Mouse (Mus musculus): ENCODE results near the gene Cx3cl1. TPM values are rescaled to one million over a fixed set of nuclear protein-coding genes. Genes with fewer than 3 reads are reported as not detected.

Cx3cl1 gene
- total RNA-seq, 2 experiments from 2014 or later, result 88.5 to 111 TPM

DNA sequence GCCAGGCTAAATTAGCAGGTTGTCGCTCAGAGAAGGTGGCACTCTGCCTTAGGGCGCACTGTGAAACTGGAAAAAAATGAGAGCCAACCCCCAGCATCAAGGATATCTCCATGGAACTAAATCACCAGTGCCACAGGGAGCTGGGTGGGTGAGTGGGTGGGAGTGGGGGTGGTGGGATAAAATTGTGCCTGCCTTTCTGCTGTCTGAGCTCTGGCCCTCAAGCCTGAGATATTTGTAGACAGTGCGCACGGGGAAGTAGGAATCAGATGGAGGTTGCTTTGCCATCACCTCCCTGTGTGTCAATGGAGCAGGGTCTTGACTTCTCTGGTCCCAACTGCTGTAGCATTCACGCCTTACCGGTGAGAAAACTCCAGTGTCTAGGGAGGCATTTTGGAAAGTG lies 1.2 kb downstream of the Cx3cl1 start:
- DNase-seq, result no peak
- intact Hi-C loops (cut with DNase I), result loop anchor here (2.0 kb wide), 1 partner anchor 68 kb away; no protein-coding TSS in a partner anchor

DNA sequence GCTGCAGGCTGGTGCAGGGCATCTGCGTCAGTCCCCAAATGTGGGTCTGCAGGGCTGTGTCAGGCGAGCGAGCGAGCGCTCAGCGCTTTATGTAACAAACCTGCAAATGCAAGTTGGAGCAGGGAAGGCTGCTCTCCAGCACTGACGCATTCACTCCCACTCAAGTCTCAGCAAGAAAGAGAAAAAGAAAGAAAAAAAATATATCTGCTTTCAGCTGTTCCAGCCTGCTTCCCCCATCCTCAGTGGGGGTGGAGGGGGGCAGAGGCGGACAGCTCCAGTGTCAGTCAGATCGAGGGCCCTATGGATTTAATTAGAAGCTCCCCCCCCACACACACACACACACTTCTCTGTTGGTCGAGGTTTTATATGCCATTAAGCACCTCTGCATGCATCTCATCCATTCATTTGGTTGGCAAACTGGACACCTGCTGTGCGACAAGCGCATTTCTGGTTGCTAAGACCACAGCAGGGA lies 1.9 kb downstream of the Cx3cl1 start:
- intact Hi-C loops (cut with DNase I), result loop anchor here (2.0 kb wide), 1 partner anchor 69 kb away; no protein-coding TSS in a partner anchor
- DNase-seq, result no peak

GRCm38 (mm10) chr8:94774601-94775000 lies 2.8 kb downstream of the Cx3cl1 start:
- intact Hi-C loops (cut with DNase I), result no loop called here
- DNase-seq, result no peak

- DNase-seq, result no peak
- intact Hi-C loops (cut with DNase I), result no loop called here
These were observed 4.5 kb downstream of the Cx3cl1 start for GRCm38 (mm10) chr8:94776346-94776745.

DNA sequence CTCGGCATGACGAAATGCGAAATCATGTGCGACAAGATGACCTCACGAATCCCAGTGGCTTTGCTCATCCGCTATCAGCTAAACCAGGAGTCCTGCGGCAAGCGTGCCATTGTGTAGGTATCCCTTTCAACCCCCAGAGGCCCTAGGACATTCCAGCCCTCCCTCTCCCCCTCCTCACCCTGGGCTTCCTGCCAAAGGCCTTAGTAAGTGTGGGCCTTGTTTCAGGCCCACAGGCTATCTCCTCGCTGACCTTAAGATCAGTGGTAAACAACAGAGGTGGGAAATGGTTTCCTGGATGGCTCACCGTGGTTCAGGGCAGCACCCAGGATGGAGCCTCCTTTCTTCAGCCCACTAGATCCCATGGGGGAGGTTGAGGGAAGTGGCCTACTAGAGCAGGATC lies 6.2 kb downstream of the Cx3cl1 start:
- DNase-seq, result no peak
- intact Hi-C loops (cut with DNase I), result no loop called here

DNA sequence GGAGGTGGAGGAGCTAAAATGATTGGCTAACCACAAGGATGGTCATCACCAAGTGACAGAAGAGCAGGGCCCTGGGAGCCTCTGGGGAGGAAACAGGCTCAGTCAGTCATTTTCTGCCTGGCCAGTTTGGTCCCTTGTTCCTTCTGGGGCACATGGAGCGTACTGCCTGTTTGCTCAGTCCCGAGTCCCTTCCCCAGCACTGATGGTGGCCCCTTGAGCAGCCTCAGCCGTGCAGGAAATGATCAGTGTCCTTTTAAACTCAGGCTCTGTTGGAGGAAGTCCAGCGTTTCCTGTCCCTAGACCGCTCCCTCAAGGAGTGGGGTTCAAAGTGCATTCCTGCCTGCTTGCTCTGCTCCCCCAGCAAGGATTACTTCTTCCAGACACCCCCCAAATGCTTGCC lies 6.7 kb downstream of the Cx3cl1 start:
- no peak for DNase-seq
- intact Hi-C loops (cut with DNase I), result no loop called here

DNA sequence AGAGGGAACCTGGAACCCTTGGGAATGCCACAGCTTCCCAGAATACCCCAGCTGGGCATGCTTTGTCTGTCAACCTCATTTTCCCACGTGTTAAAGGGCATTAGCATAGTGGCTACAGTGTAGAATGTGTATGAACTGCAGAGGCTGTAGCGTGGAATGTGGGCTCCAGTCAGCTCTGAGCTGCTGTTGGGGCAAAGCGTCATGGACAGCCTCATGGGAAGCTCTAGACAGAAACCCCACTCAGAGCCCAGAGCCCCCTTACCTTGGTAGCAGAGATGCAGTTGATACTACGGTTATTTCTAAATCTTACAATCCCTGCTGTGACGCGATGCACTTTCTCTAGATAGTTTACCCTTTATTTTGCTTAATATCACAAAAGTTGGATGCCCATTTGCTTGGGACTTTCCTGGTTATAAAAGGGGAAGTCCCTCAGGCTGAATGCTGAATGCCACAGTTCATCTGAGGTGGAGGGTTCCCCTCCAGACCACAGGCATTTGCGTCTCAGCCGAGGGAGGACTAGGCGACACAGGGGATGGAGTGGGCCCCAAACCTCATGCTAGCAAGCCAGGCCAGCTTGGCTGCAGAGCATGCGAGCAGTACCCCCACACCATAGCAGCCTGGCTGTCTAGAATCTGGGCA lies 7.2 kb downstream of the Cx3cl1 start:
- intact Hi-C loops (cut with DNase I), result no loop called here
- no peak for DNase-seq

DNA sequence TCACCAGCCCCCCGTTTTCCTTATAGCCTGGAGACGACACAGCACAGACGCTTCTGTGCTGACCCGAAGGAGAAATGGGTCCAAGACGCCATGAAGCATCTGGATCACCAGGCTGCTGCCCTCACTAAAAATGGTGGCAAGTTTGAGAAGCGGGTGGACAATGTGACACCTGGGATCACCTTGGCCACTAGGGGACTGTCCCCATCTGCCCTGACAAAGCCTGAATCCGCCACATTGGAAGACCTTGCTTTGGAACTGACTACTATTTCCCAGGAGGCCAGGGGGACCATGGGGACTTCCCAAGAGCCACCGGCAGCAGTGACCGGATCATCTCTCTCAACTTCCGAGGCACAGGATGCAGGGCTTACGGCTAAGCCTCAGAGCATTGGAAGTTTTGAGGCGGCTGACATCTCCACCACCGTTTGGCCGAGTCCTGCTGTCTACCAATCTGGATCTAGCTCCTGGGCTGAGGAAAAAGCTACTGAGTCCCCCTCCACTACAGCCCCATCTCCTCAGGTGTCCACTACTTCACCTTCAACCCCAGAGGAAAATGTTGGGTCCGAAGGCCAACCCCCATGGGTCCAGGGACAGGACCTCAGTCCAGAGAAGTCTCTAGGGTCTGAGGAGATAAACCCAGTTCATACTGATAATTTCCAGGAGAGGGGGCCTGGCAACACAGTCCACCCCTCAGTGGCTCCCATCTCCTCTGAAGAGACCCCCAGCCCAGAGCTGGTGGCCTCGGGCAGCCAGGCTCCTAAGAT lies 7.9 kb downstream of the Cx3cl1 start:
- no peak for DNase-seq
- intact Hi-C loops (cut with DNase I), result no loop called here

- intact Hi-C loops (cut with DNase I), result no loop called here
These were observed 8.8 kb downstream of the Cx3cl1 start for GRCm38 (mm10) chr8:94780491-94781154.

GRCm38 (mm10) chr8:94781155-94781837 lies 9.5 kb downstream of the Cx3cl1 start:
- intact Hi-C loops (cut with DNase I), result no loop called here
- DNase-seq, result no peak

More at GRCm38 (mm10) chr8:94780491-94781154, 8.8 kb downstream of the Cx3cl1 start:
- DNase-seq, result no peak

DNA sequence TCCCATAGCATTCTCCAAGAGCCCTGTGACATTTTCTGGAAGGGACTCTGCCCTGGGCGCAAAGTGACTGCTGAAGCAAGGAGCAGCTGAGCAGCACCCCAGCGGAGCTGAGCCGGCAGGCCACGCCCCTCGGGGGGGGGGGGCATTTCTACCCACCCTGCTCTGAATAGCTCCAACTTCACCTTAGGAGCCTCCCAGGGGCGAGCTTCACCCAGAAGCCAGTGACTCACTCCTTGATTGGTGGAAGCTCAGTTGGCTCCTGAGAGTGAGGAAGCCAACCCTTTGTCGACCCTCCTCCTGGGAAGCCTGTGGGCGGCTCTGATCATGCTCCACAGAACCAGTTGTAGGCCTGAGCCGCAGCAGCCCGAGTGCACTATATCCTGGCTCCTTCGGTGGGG lies 10.0 kb downstream of the Cx3cl1 start:
- intact Hi-C loops (cut with DNase I), result no loop called here
- no peak for DNase-seq

GRCm38 (mm10) chr8:94783890-94784289 lies 12.1 kb downstream of the Cx3cl1 start:
- DNase-seq, result no peak
- intact Hi-C loops (cut with DNase I), result no loop called here

GRCm38 (mm10) chr8:94785247-94785985 lies 13.6 kb downstream of the Cx3cl1 start:
- DNase-seq, result no peak
- intact Hi-C loops (cut with DNase I), result no loop called here

GRCm38 (mm10) chr8:94785995-94786595 lies 14.3 kb downstream of the Cx3cl1 start:
- intact Hi-C loops (cut with DNase I), result no loop called here
- no peak for DNase-seq

DNA sequence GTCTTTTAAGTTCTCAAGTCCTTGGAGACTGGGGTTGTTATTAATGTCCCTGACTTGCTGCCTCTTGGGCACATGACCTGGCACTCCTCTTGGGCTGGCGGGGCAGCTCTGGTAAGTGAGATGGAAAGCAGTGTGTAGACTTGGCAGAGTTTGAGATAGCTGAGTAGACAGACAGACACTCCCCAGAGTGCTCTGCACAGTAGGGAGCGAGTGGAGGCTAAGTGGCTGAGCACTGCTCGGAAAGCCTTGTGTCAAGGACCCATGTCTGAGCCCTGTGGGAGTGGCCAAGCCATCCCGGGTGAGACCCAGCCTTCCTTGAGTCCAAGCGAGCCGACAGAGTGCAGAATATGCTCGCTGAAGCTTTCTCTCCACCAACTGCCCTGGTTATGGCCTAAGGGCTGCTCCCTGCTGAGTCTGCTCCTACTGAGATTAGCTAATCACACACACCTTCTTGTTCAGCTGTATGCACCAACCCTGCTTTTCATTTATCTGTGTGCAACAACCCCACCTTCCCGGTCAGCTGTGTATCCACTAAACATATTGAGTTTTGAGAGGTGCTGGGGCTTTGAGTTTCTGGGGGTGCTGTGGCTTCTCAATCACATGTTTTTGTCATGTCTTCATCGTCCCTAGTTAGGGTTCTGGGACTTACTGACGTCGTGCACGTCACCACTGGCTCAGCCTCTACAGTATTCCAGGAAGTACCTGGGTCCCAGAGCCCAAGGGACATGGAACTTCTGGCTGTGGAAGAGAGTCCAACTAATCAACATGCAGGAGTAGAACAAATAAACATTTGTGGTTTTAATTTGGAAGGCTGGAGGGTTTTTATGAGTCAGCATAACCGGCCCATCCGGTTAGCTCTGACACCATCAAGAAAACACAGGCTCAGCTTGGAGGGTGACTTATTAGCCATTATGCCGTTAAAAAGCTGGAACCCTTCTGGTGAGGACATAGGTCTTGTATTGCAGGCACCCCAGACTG lies 16.0 kb downstream of the Cx3cl1 start:
- intact Hi-C loops (cut with DNase I), result no loop called here
- no peak for DNase-seq

DNA sequence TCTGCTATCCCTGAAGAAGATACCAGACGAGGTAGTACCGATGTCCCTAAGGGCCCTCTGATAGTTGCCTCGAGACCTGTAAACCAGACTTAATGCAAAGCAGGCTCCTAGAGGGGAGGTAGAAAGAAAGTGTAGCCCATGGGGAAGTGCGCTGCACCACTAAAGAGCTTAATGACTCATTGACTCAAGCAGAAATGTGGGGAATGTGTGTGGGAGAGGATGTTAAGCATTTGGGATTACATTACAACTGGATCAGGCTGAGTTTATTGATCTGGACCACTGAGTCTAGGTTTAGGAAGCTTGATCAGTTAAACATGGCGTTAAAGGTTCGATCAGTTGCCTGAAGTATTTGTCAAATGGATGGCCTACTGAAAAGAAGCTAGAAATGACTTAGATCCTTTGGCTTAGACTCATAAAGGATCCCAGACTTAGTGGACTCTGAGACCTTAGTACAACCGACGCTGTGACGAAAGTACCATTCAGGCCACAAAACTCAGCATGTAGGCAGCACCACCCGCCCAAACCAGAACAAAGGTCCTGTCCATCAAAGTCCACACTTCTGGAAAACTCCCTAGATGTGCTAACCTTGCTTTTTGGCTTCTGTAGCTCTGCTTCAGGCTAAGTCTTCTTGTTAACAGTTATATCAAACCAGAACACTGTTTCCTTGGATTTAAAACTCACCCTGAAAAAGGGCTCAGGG lies 17.6 kb downstream of the Cx3cl1 start:
- intact Hi-C loops (cut with DNase I), result no loop called here
- DNase-seq, result no peak

DNA sequence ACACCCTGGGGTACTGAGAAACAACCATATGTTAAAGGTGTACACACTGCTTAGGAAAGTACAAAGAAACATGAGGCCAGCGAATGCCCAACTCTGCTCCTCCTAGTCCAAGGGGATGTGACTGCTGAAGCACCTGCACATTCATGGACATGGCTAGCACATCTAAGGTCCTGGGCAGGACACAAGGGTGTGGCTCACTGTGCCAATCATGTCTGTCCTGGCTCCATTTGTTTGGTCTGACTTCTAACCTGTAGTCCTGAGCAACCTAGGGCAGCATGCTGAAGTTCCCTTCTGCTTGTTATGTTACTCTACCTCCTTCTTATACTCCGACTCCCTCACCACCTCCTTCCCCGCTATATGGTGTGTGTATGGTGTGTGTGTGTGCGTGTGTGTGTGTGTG lies 22.6 kb downstream of the Cx3cl1 start:
- no peak for DNase-seq
- intact Hi-C loops (cut with DNase I), result no loop called here

DNA sequence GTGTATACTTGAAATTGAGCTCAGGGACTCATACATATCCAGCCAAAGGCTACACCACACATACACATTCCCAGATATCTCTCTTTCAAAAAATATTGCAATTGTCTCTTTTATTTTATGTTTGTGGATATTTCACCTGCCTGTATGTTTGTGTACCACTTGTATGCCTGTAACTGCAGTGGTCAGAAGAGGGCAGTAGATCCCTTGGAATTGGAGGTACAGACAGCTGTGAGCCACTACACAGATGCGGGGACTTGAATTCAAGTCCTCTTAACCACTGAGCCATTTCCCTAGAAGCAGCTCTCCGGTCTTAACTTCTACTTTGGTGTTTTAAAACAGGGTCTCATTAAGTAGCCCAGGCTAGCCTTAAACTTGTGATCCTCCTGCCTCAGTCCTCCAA lies 23.0 kb downstream of the Cx3cl1 start:
- DNase-seq, result no peak
- intact Hi-C loops (cut with DNase I), result no loop called here

All from left cerebral cortex, postnatal 4 days (tissue).